Mouse (Mus musculus) midbrain, embryonic 16.5 days (tissue): ENCODE results near the gene Mpdu1. TPM values are rescaled to one million over a fixed set of nuclear protein-coding genes. Genes with fewer than 3 reads are reported as not detected.
A peak's percentile ranks its signal among the peaks of the same experiment; 100 is the strongest.

ENCODE experiments used
- ATAC-seq: fragments of 200-750 bp; cut with Nextera tagmentation; 2 replicates; pipeline ENCODE4 v1.8.0; 2017; ENCODE audit warnings: moderate TSS enrichment
- H3K27ac ChIP-seq: fragments of 300-500 bp; sonication (generic); 2 replicates; pipeline ENCODE4 v1.5.1; 2014; ENCODE audit warnings: mild to moderate bottlenecking, low read length, mixed read lengths
- H3K27me3 ChIP-seq: fragments of 300-500 bp; sonication (generic); 2 replicates; pipeline ENCODE4 v1.6.1; 2014; ENCODE audit warnings: low read depth, low read length, mixed read lengths; ENCODE audit not compliant: control insufficient read depth, insufficient read depth
- H3K36me3 ChIP-seq: fragments of 300-500 bp; sonication (generic); 2 replicates; pipeline ENCODE4 v1.6.1; 2014; ENCODE audit warnings: mild to moderate bottlenecking, low read length, moderate library complexity, mixed read lengths; ENCODE audit not compliant: control insufficient read depth, insufficient read depth
- H3K4me1 ChIP-seq: fragments of 300-500 bp; sonication (generic); 2 replicates; pipeline ENCODE4 v1.6.1; 2014; ENCODE audit warnings: mild to moderate bottlenecking, low read length, mixed read lengths; ENCODE audit not compliant: control insufficient read depth, insufficient read depth
- H3K4me2 ChIP-seq: fragments of 300-500 bp; sonication (generic); 2 replicates; pipeline ENCODE4 v1.6.1; 2014; ENCODE audit warnings: mild to moderate bottlenecking, low read length, mixed read lengths
- H3K4me3 ChIP-seq: fragments of 300-500 bp; sonication (generic); 2 replicates; pipeline ENCODE4 v1.5.1; 2014; ENCODE audit warnings: low read depth, mild to moderate bottlenecking, low read length, moderate library complexity, mixed read lengths
- H3K9ac ChIP-seq: fragments of 300-500 bp; sonication (generic); 2 replicates; pipeline ENCODE4 v1.6.1; 2014; ENCODE audit warnings: low read depth, low read length, mixed read lengths
- H3K9me3 ChIP-seq: fragments of 300-500 bp; sonication (generic); replicated peaks from 2 replicates; pipeline ENCODE4 v1.6.1; 2014; ENCODE audit warnings: mild to moderate bottlenecking, low read length, mixed read lengths; ENCODE audit not compliant: control insufficient read depth, poor library complexity, severe bottlenecking
- WGBS: fragments of 180-500 bp; shearing (Covaris S2); extraction: QIAGEN DNeasy Blood & Tissue Kit; methylation state at CpG from one replicate; pipeline ENCODE4 v1.1.7; 2014; 5-methylcytosine and 5-hydroxymethylcytosine counted together
- polyA plus RNA-seq: library from polyadenylated mRNA; unstranded; fragments of >200 nt; fragmentation: Nextera tagmentation; extraction: Ambion mirVana; gene quantifications from 2 replicates; pipeline ENCODE4 v1.2.1, GENCODE M21; 2015

The Mpdu1 gene
- polyA plus RNA-seq, 1 experiment from 2014 or later, result 101 TPM

DNA sequence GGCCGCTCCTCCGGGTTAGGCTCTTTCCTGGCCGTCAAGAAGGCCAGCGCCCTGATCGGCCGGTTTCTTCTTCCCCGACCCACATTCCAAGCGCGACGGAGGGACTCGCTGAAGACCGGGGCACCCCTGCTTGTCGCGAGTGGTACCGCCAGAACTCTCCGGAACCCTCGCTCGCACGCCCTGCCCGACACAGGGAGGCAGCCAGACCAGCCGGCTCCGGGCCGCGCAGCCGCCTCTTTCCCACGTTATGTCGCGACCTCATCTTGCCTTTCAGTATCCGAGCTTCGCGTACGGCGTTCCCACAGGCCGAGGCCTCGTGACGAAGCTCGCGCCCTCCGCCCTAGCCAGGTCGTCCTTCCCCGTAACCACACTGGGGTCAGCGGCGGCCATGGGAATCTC is 9.3 kb upstream of the Mpdu1 start:
- no peaks in the 10 kb centered on the region for H3K9me3 ChIP-seq
- peak overlapping the region; percentile 98 for H3K27ac ChIP-seq
- H3K4me1 ChIP-seq, result peaks cover 25% of the 10 kb centered on the region
- WGBS, result under 1% methylated on average over 43 of the region's 43 CpGs
- peak overlapping the region; percentile 99 for H3K9ac ChIP-seq
- no peaks in the 10 kb centered on the region for H3K27me3 ChIP-seq
- peak overlapping the region; percentile 97 for H3K4me3 ChIP-seq
- H3K36me3 ChIP-seq, result peaks cover 41% of the 10 kb centered on the region
- peak overlapping the region; percentile 95 for H3K4me2 ChIP-seq
- ATAC-seq, result peak; percentile 36

DNA sequence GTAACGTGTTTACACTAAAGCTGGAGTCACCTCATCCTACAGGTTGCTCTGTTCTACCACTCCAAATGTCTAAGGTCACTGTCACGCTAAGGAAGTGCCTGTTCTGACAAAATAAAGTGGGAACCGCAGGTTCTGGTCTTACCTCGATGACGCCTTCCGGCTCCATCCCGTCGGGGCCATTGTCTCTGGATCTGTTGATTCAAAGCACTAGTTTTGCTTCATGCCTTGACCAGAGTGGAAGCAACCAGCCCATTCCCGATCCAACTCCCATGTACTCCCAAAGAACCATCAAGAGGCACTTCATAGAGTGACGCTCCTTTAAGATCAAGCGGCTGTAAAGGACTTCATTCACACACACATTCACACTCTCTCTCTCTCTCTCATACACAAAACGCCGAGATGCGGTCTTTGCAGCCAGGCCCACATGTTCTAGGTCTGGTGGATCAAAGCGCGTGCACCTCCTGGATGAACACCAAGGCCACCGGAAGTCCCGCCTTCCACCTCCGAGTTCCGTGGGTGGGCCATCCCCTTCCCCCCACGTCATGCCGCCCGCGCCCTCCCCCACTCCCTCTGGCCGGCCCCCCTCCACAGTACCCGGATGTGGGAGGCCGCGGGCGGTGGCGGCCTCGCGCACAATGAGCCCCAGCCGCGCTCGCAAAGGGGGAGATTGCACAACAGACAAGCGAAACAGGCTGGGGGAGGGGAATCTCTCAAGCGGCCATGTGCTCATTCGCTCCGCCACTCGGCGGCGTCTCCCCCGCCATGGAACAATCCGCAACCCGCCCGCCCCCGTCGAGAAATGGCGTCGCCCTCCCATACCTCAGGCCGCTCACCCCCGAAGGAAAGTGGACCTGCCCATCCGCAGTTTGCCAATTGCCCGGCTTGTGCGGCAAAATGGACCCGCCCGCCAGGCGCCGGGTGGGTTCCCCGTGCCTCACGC is 8.6 kb upstream of the Mpdu1 start:
- Histone ChIP-seq H3K27me3 (no peaks in the 10 kb centered on the region), H3K9me3 (no peaks in the 10 kb centered on the region), H3K36me3 (peaks cover 35% of the 10 kb centered on the region), H3K4me3 (peak overlapping the region; percentile 97), H3K4me2 (peak overlapping the region; percentile 95), H3K4me1 (peaks cover 25% of the 10 kb centered on the region), H3K27ac (peak overlapping the region; percentile 98), H3K9ac (peak overlapping the region; percentile 99)
- WGBS, result under 1% methylated on average over 50 of the region's 61 CpGs
- peak; percentile 78 for ATAC-seq

DNA sequence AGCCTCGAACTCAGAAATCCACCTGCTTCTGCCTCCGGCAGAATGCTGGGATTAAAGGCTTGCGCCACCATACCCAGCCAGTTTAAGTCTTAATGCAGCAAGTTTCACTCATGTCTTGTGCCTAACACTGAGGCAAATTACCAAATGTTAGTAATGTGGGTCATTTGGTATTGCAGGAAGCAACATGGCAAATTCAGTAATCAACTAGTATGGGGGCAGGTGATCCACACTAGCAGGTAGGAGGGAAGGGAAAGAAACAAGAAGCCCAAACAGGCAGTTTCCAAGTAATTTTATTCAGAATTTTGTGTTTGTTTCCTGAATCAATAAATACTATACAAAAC is 4.2 kb upstream of the Mpdu1 start:
- ATAC-seq, result no peak
- H3K9ac ChIP-seq, result no peak overlapping the region
- H3K4me3 ChIP-seq, result no peak overlapping the region
- no peaks in the 10 kb centered on the region for H3K9me3 ChIP-seq
- H3K4me2 ChIP-seq, result no peak overlapping the region
- peaks cover 25% of the 10 kb centered on the region for H3K4me1 ChIP-seq
- no peak overlapping the region for H3K27ac ChIP-seq
- WGBS, result 82% methylated on average over 3 of the region's 3 CpGs
- H3K36me3 ChIP-seq, result peaks cover 28% of the 10 kb centered on the region
- H3K27me3 ChIP-seq, result no peaks in the 10 kb centered on the region

DNA sequence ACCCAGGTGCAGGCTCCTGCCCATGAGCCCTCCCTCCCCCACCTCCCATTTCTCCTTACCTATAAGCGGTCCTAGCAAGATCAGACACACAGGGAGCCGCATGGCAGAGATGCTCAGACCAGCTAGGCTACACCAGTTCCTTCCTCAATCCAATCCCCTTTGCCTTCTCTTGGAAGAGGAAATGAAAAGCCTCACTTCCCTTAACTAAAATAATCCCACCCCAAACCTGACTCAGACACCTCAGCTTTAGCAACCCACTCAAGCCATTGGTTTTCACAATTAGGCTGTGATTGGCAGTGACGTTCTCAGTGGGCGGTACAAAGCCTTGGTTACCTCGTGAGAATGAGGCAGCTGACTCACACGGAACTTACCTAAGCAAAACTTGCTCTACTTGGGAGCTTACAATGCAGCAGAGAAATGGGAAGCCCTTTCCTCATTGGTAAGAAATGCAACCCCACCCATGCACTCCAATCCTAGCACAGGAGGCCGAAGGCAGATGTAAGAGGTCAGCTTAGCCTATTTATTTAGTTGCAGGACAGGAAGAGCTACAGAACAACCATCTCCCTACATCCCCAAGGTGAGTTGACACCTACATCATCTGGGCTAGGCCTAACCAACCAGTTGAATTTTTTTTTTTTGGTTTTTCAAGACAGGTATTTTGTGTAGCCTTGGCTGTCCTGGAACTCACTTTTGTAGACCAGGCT is 3.7 kb upstream of the Mpdu1 start, which contains the start of gene Cd68:
Gene Cd68, minus strand, starts transcription at position 193 of the 704 bp plus-strand sequence.
- Histone ChIP-seq H3K4me2 (no peak within 1 kb of the TSS), H3K9me3 (no peaks in the 10 kb centered on the region), H3K27ac (no peak within 1 kb of the TSS), H3K27me3 (no peaks in the 10 kb centered on the region), H3K4me3 (no peak within 1 kb of the TSS), H3K36me3 (peaks cover 28% of the 10 kb centered on the region), H3K4me1 (peaks cover 30% of the 10 kb centered on the region), H3K9ac (no peak within 1 kb of the TSS)
- WGBS, result 34% methylated on average over 7 of the region's 7 CpGs
- no peak for ATAC-seq

DNA sequence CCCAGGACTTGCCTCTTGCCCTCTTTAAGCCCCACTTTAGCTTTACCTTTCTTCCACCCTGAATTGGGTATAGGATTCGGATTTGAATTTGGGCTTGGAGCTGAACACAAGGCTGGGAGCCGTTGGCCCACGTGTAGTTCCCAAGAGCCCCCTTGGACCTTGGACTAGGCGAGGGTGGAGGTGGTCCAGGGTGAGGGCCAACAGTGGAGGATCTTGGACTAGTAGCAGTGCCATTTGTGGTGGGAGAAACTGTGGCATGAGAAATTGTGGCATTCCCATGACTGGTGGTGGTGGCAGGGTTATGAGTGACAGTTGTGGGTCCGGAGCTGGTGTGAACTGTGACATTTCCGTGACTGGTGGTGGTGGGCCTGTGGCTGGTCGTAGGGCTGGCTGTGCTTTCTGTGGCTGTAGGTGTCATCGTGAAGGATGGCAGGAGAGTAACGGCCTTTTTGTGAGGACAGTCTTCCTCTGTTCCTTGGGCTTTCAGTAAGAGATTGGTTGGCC is 3.1 kb upstream of the Mpdu1 start:
- no peak overlapping the region for H3K9ac ChIP-seq
- H3K27ac ChIP-seq, result no peak overlapping the region
- peaks cover 28% of the 10 kb centered on the region for H3K4me1 ChIP-seq
- peaks cover 28% of the 10 kb centered on the region for H3K36me3 ChIP-seq
- no peaks in the 10 kb centered on the region for H3K9me3 ChIP-seq
- no peak for ATAC-seq
- no peak overlapping the region for H3K4me2 ChIP-seq
- no peaks in the 10 kb centered on the region for H3K27me3 ChIP-seq
- H3K4me3 ChIP-seq, result no peak overlapping the region
- whole genome bisulfite sequencing, result 78% methylated on average over 9 of the region's 9 CpGs

DNA sequence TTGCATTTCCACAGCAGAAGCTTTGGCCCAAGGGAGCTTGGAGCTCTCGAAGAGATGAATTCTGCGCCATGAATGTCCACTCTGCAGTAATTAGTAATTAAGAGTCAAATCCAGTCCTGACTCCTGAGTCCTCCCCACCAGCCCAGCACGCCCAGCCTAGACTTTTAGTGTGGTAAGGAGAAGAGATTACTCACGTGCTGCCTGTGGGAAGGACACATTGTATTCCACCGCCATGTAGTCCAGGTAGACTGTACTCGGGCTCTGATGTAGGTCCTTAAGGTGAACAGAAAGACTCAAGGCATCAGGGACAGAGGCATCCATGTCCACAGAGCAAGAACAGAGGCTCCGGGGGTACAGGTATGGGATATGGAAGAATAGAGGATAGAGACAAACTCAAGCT is 2.4 kb upstream of the Mpdu1 start:
- Histone ChIP-seq H3K36me3 (peaks cover 28% of the 10 kb centered on the region), H3K27me3 (no peaks in the 10 kb centered on the region), H3K9ac (no peak overlapping the region), H3K4me1 (peaks cover 24% of the 10 kb centered on the region), H3K4me3 (no peak overlapping the region), H3K4me2 (no peak overlapping the region), H3K9me3 (no peaks in the 10 kb centered on the region), H3K27ac (no peak overlapping the region)
- 94% methylated on average over 7 of the region's 7 CpGs for WGBS
- no peak for ATAC-seq

DNA sequence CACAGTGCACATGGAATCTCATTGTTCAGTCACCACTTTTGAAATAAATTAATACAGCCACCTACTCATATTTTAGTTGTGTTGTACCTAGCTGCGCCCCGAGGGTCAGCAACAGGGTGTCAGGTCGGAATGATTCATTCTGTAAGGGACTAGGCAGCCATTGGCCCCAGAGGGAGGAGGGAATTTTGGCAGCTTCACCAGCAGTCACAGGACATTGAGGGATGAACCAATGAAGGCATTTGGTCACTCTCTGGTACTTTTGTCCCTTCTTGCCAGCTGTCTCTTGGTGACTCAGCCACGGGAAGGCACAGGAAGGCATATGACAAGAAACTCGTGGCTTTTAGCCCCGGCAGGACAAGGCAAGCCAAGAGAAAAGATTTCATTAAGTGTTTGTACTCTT is 1.4 kb upstream of the Mpdu1 start:
- H3K27me3 ChIP-seq, result no peaks in the 10 kb centered on the region
- H3K9me3 ChIP-seq, result no peaks in the 10 kb centered on the region
- 93% methylated on average over 6 of the region's 6 CpGs for WGBS
- H3K4me2 ChIP-seq, result no peak overlapping the region
- no peak overlapping the region for H3K9ac ChIP-seq
- peak overlapping the region; percentile 93 for H3K27ac ChIP-seq
- peaks cover 15% of the 10 kb centered on the region for H3K4me1 ChIP-seq
- H3K4me3 ChIP-seq, result no peak overlapping the region
- H3K36me3 ChIP-seq, result peaks cover 22% of the 10 kb centered on the region
- no peak for ATAC-seq

DNA sequence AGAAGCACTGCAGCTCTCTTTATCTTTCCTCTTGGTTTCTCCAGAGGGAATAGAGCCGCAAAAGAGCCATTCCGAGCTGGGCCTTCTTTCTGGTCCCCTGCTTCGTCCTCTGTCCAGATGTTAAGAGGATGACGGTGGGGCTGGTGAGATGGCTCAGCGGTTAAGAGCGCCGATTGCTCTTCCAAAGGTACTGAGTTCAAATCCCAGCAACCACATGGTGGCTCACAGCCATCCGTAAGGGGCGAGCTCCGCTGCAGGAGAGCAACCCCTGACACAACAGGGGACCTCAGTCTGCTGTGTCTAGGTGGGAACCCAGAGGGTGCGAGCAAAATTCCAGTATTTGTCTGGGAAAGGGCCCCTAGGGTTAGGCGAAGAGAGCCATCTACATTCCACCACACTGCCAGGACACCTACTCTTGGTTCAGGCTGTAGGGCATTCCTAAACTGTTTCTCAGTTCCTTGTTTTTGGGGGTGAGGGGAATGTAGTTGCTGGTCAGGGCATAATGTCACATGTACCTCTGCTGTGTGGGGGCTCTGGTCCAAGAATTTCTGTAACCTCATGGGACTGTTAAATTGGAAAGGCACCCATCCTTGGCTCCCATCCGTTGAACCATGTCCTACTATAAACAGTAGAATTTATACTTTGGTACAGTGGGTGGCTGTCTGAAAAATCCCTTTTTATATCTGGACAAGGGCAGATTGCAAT is 677 bp upstream of the Mpdu1 start:
- peak; percentile 23 for ATAC-seq

More for the DNA sequence above, 677 bp upstream of the Mpdu1 start:
- Histone ChIP-seq H3K9ac (peak overlapping the region; percentile 58), H3K36me3 (peaks cover 17% of the 10 kb centered on the region), H3K4me1 (peaks cover 15% of the 10 kb centered on the region), H3K4me2 (peak overlapping the region; percentile 57), H3K4me3 (peak overlapping the region; percentile 62), H3K27me3 (no peaks in the 10 kb centered on the region), H3K9me3 (no peaks in the 10 kb centered on the region), H3K27ac (peak overlapping the region; percentile 93)
- WGBS, result 64% methylated on average over 13 of the region's 13 CpGs
